In genomic region chr12:86884197-86885058, GRCm38 (mm10) we compare ENCODE assay signal across 8 mouse cellular contexts. TPM values are rescaled to one million over a fixed set of nuclear protein-coding genes. Genes with fewer than 3 reads are reported as not detected.
DNase-seq lines count a peak whose midpoint lies in the region; ATAC-seq and TF ChIP-seq lines count a peak whose summit lies in the region.

Gene Irf2bpl, minus strand, starts transcription at chr12:86884798.

- TF ChIP-seq CTCF in gastrocnemius, adult 2 months (IDR thresholded peaks at IDR 0.05), result no peak; the same call in 1 of the 2 replicates
- TF ChIP-seq CTCF in left cerebral cortex, adult 2 months (IDR thresholded peaks at IDR 0.05), result no peak; the same call in 1 of the 2 replicates

- peak within 1 kb of the TSS; percentile 90 for H3K9ac ChIP-seq in hindbrain, embryonic 16.5 days (ENCODE audit: low read depth, low read length)

- under 1% methylated on average over 56 of the region's 82 CpGs for WGBS in hindbrain, embryonic 16.5 days
- WGBS in macrophage (ENCODE audit: missing documents), result 2% methylated on average over 64 of the region's 82 CpGs

- peaks cover 42% of the 10 kb centered on the region for H3K4me1 ChIP-seq in hindbrain, embryonic 16.5 days (ENCODE audit: control insufficient read depth, insufficient read depth, low read depth, low read length)

- no peaks in the 10 kb centered on the region for H3K27me3 ChIP-seq in hindbrain, embryonic 16.5 days (replicated peaks; ENCODE audit: control insufficient read depth, insufficient read depth, low read length)

- no peaks in the 10 kb centered on the region for H3K9me3 ChIP-seq in hindbrain, embryonic 16.5 days (ENCODE audit: control insufficient read depth, low read length)

- intact Hi-C loops in gastrocnemius, adult 2 months (cut with DNase I), result loop anchor here (2.0 kb wide), 1 partner anchor 60 kb away; no protein-coding TSS in a partner anchor
- intact Hi-C loops in left cerebral cortex, adult 2 months (cut with DNase I), result loop anchor here (1.0 to 2.0 kb wide), 2 partner anchors 60 to 83 kb away; no protein-coding TSS in a partner anchor

- peak; percentile 95 for DNase-seq in WW6 (ENCODE audit: low read depth, low spot score)
- DNase-seq in cerebellum, postnatal 36 days, result peak; percentile 99
- DNase-seq in gastrocnemius, adult 2 months, result peak; percentile 100
- DNase-seq in left cerebral cortex, adult 2 months (ENCODE audit: extremely low spot score in 1 of 2, low spot score in 2 of 2), result peak; percentile 98
- peak; percentile 98 for DNase-seq in right cerebral cortex, adult 2 months (ENCODE audit: low spot score in 2 of 2)
- peak; percentile 99 for DNase-seq in urinary bladder, postnatal 10 days (ENCODE audit: low spot score)

- peak within 1 kb of the TSS; percentile 99 for H3K4me3 ChIP-seq in gastrocnemius, adult 2 months
- peak within 1 kb of the TSS; percentile 80 for H3K4me3 ChIP-seq in hindbrain, embryonic 16.5 days (ENCODE audit: low read length)
- H3K4me3 ChIP-seq in left cerebral cortex, adult 2 months, result peak within 1 kb of the TSS; percentile 94
- H3K4me3 ChIP-seq in macrophage (ENCODE audit: inconsistent target), result peak within 1 kb of the TSS; percentile 45

- peaks cover 42% of the 10 kb centered on the region for H3K79me2 ChIP-seq in macrophage (ENCODE audit: inconsistent target)

- no peaks in the 10 kb centered on the region for H3K36me3 ChIP-seq in hindbrain, embryonic 16.5 days (ENCODE audit: control insufficient read depth, insufficient read depth, low read length)
- no peaks in the 10 kb centered on the region for H3K36me3 ChIP-seq in macrophage (ENCODE audit: inconsistent target)

- peak; percentile 91 for ATAC-seq in hindbrain, embryonic 16.5 days

- H3K4me2 ChIP-seq in hindbrain, embryonic 16.5 days (ENCODE audit: low read length), result peak within 1 kb of the TSS; percentile 89

- peak within 1 kb of the TSS; percentile 100 for H3K27ac ChIP-seq in gastrocnemius, adult 2 months
- peak within 1 kb of the TSS; percentile 98 for H3K27ac ChIP-seq in hindbrain, embryonic 16.5 days (ENCODE audit: low read depth, low read length)
- H3K27ac ChIP-seq in left cerebral cortex, adult 2 months, result peak within 1 kb of the TSS; percentile 100
- H3K27ac ChIP-seq in macrophage, result peak within 1 kb of the TSS; percentile 74

RNA-seq across cellular contexts. Expression of gene Irf2bpl, which starts in this region (rescaled TPM):
- 10 to 100 TPM; 21.5 to 28.2 TPM for total RNA-seq in gastrocnemius, adult 2 months (2021)
- 49.7 and 56.6 TPM in 2 replicates for polyA plus RNA-seq in hindbrain, embryonic 16.5 days (2015; fragmentation: Nextera tagmentation; extraction: Ambion mirVana)
- 10 to 100 TPM; 74.3 to 80.8 TPM for total RNA-seq in left cerebral cortex, adult 2 months (2021)
- total RNA-seq in macrophage (2018; cell fraction: chromatin; rRNA removed), result 10 to 100 TPM in 5 of 26 experiments, 1 to 10 TPM in 20, under 1 TPM in 1; 0.94 to 14.8 (median 5.9) TPM
- 10 to 100 TPM in 24 of 26 experiments, 1 to 10 TPM in 2; 7.3 to 28.3 (median 21.4) TPM for total RNA-seq in macrophage (2018; cell fraction: cytosol; rRNA removed)
- total RNA-seq in macrophage (2018; cell fraction: nucleus; rRNA removed), result 10 to 100 TPM in 24 of 26 experiments, 1 to 10 TPM in 2; 7.2 to 45.6 (median 16.6) TPM
- polyA plus RNA-seq in macrophage (2018), result 9.1 to 32.1 TPM (median 10.4 TPM) in 3 replicates

Comparison
In these comparisons a context has a peak if more than half of its experiments do, and no peak if none do; other contexts are left out.
1. Peak in every context shown above with its lines: DNase-seq, ATAC-seq, H3K4me3 ChIP-seq and H3K27ac ChIP-seq.
2. H3K4me3 ChIP-seq: peak in every context shown above with its lines; median percentile 99 in gastrocnemius, adult 2 months; 94 in left cerebral cortex, adult 2 months; 80 in hindbrain, embryonic 16.5 days; 45 in macrophage.